Mouse (Mus musculus) layer of hippocampus, postnatal 10 days (tissue): ENCODE measurements around the gene Oscp1. TPM values are rescaled to one million over a fixed set of nuclear protein-coding genes. Genes with fewer than 3 reads are reported as not detected.

Experiments used
- total RNA-seq, 2 experiments: library from RNA; stranded (reverse); gene quantifications; 2 replicates each; pipeline ENCODE4 v1.2.3; 2021

Gene Oscp1
- total RNA-seq, 2 experiments from 2014 or later, result 43.2 to 53.0 TPM

Other genes starting within 250 kb of the Oscp1 start
- gene Csf3r, start 34.0 kb upstream of the Oscp1 start, total RNA-seq, result 1 to 10 TPM; 2.8 to 3.0 TPM
- gene Mrps15, start 11.6 kb upstream of the Oscp1 start, total RNA-seq, result 10 to 100 TPM; 53.6 to 55.7 TPM
- gene Lsm10, start 38.1 kb downstream of the Oscp1 start, total RNA-seq, result 10 to 100 TPM; 15.6 TPM
- gene Stk40, start 45.4 kb downstream of the Oscp1 start, total RNA-seq, result 10 to 100 TPM; 19.7 to 20.7 TPM
- 10 to 100 TPM in 1 of 2 experiments, 1 to 10 TPM in 1; 6.7 to 10.4 TPM for gene Eva1b, start 89.2 kb downstream of the Oscp1 start, total RNA-seq
- gene Sh3d21, start 104.9 kb downstream of the Oscp1 start, total RNA-seq, result 1 to 10 TPM; 1.0 to 1.1 TPM
- gene Thrap3, start 144.2 kb downstream of the Oscp1 start, total RNA-seq, result 100 to 1,000 TPM; 141 to 144 TPM
- gene Map7d1, start 197.8 kb downstream of the Oscp1 start, total RNA-seq, result 100 to 1,000 TPM; 204 to 206 TPM
- gene Trappc3, start 203.8 kb downstream of the Oscp1 start, total RNA-seq, result 10 to 100 TPM; 94.9 to 95.2 TPM
- gene Col8a2, start 228.2 kb downstream of the Oscp1 start, total RNA-seq, result 1 to 10 TPM; 1.6 to 3.6 TPM